Mouse (Mus musculus): ENCODE results near the gene Jak2. TPM values are rescaled to one million over a fixed set of nuclear protein-coding genes. Genes with fewer than 3 reads are reported as not detected.
A peak's percentile ranks its signal among the peaks of the same experiment; 100 is the strongest.

The Jak2 gene
- 7.0 and 8.8 TPM in 2 replicates for polyA plus RNA-seq (2015; fragmentation: Nextera tagmentation; extraction: Ambion mirVana)

GRCm38 (mm10) chr19:29251191-29251957 lies at the start of gene Jak2:
TSS of gene Jak2 (plus strand) at chr19:29251828.
- H3K4me3 ChIP-seq = peak within 1 kb of the TSS; percentile 95
- peak; percentile 95 for ATAC-seq (ENCODE audit: insufficient number of reproducible peaks, low FRiP score, low TSS enrichment, low read depth)
- no peaks in the 10 kb centered on the region for H3K36me3 ChIP-seq
- peaks cover 28% of the 10 kb centered on the region for H3K4me1 ChIP-seq
- H3K27ac ChIP-seq = peak within 1 kb of the TSS; percentile 96
- H3K9me3 ChIP-seq = no peaks in the 10 kb centered on the region
- no peaks in the 10 kb centered on the region for H3K27me3 ChIP-seq
- H3K9ac ChIP-seq = peak within 1 kb of the TSS; percentile 94
- peak within 1 kb of the TSS; percentile 76 for H3K4me2 ChIP-seq
- under 1% methylated on average over 79 of the region's 114 CpGs for WGBS

GRCm38 (mm10) chr19:29203337-29203736 lies 48.3 kb upstream of the Jak2 start:
- Histone ChIP-seq H3K4me3 (no peak overlapping the region), H3K4me1 (0 out of 2 replicates have a peak, but pooled peaks cover 4% of the 10 kb centered on the region), H3K27ac (no peak overlapping the region), H3K27me3 (no peaks in the 10 kb centered on the region), H3K4me2 (no peak overlapping the region), H3K9me3 (no peaks in the 10 kb centered on the region), H3K36me3 (no peaks in the 10 kb centered on the region), H3K9ac (no peak overlapping the region)
- 69% methylated on average over 2 of the region's 2 CpGs for WGBS
- no peak for ATAC-seq (ENCODE audit: insufficient number of reproducible peaks, low FRiP score, low TSS enrichment, low read depth)

GRCm38 (mm10) chr19:29204583-29204982 lies 47.0 kb upstream of the Jak2 start:
- H3K9ac ChIP-seq = no peak overlapping the region
- no peak overlapping the region for H3K27ac ChIP-seq
- H3K4me3 ChIP-seq = no peak overlapping the region
- no peaks in the 10 kb centered on the region for H3K9me3 ChIP-seq
- H3K4me1 ChIP-seq = 0 out of 2 replicates have a peak, but pooled peaks cover 4% of the 10 kb centered on the region
- no peaks in the 10 kb centered on the region for H3K27me3 ChIP-seq
- 63% methylated on average over 4 of the region's 4 CpGs for WGBS
- no peak overlapping the region for H3K4me2 ChIP-seq
- no peaks in the 10 kb centered on the region for H3K36me3 ChIP-seq
- ATAC-seq (ENCODE audit: insufficient number of reproducible peaks, low FRiP score, low TSS enrichment, low read depth) = no peak

- Histone ChIP-seq H3K9me3 (no peaks in the 10 kb centered on the region), H3K4me2 (no peak overlapping the region), H3K27me3 (no peaks in the 10 kb centered on the region), H3K36me3 (no peaks in the 10 kb centered on the region), H3K4me1 (0 out of 2 replicates have a peak, but pooled peaks cover 4% of the 10 kb centered on the region), H3K9ac (no peak overlapping the region), H3K4me3 (no peak overlapping the region), H3K27ac (no peak overlapping the region)
- ATAC-seq (ENCODE audit: insufficient number of reproducible peaks, low FRiP score, low TSS enrichment, low read depth) = no peak
- 58% methylated on average over 2 of the region's 2 CpGs for WGBS
These were observed 46.4 kb upstream of the Jak2 start for GRCm38 (mm10) chr19:29205267-29205666.

- no peaks in the 10 kb centered on the region for H3K27me3 ChIP-seq
- no peaks in the 10 kb centered on the region for H3K36me3 ChIP-seq
- no peak overlapping the region for H3K4me3 ChIP-seq
- no peaks in the 10 kb centered on the region for H3K9me3 ChIP-seq
- no peak overlapping the region for H3K9ac ChIP-seq
- no peak overlapping the region for H3K4me2 ChIP-seq
- H3K4me1 ChIP-seq = no peaks in the 10 kb centered on the region
- no peak for ATAC-seq (ENCODE audit: insufficient number of reproducible peaks, low FRiP score, low TSS enrichment, low read depth)
- no peak overlapping the region for H3K27ac ChIP-seq
- 79% methylated on average over 7 of the region's 7 CpGs for WGBS
These were observed 41.7 kb upstream of the Jak2 start for GRCm38 (mm10) chr19:29209898-29210297.

GRCm38 (mm10) chr19:29210319-29210718 lies 41.3 kb upstream of the Jak2 start:
- Histone ChIP-seq H3K27me3 (no peaks in the 10 kb centered on the region), H3K9ac (no peak overlapping the region), H3K4me2 (no peak overlapping the region), H3K27ac (no peak overlapping the region), H3K4me3 (no peak overlapping the region), H3K4me1 (no peaks in the 10 kb centered on the region), H3K9me3 (no peaks in the 10 kb centered on the region), H3K36me3 (no peaks in the 10 kb centered on the region)
- 90% methylated on average over 9 of the region's 9 CpGs for WGBS
- no peak for ATAC-seq (ENCODE audit: insufficient number of reproducible peaks, low FRiP score, low TSS enrichment, low read depth)

GRCm38 (mm10) chr19:29215811-29216509 lies 35.7 kb upstream of the Jak2 start:
- H3K9me3 ChIP-seq = no peaks in the 10 kb centered on the region
- H3K27me3 ChIP-seq = no peaks in the 10 kb centered on the region
- ATAC-seq (ENCODE audit: insufficient number of reproducible peaks, low FRiP score, low TSS enrichment, low read depth) = no peak
- H3K4me2 ChIP-seq = no peak overlapping the region
- no peak overlapping the region for H3K9ac ChIP-seq
- no peaks in the 10 kb centered on the region for H3K4me1 ChIP-seq
- H3K4me3 ChIP-seq = no peak overlapping the region
- 78% methylated on average over 8 of the region's 8 CpGs for WGBS
- no peaks in the 10 kb centered on the region for H3K36me3 ChIP-seq
- H3K27ac ChIP-seq = no peak overlapping the region

- no peak overlapping the region for H3K9ac ChIP-seq
These were observed 29.8 kb upstream of the Jak2 start for GRCm38 (mm10) chr19:29221867-29222266.

GRCm38 (mm10) chr19:29224968-29225367 lies 26.7 kb upstream of the Jak2 start:
- H3K4me3 ChIP-seq = no peak overlapping the region
- H3K36me3 ChIP-seq = no peaks in the 10 kb centered on the region
- H3K9me3 ChIP-seq = no peaks in the 10 kb centered on the region
- H3K4me1 ChIP-seq = no peaks in the 10 kb centered on the region
- H3K9ac ChIP-seq = no peak overlapping the region
- no peak for ATAC-seq (ENCODE audit: insufficient number of reproducible peaks, low FRiP score, low TSS enrichment, low read depth)
- no peak overlapping the region for H3K27ac ChIP-seq
- H3K27me3 ChIP-seq = no peaks in the 10 kb centered on the region
- no peak overlapping the region for H3K4me2 ChIP-seq

More at GRCm38 (mm10) chr19:29221867-29222266, 29.8 kb upstream of the Jak2 start:
- ATAC-seq (ENCODE audit: insufficient number of reproducible peaks, low FRiP score, low TSS enrichment, low read depth) = no peak
- Histone ChIP-seq H3K4me3 (no peak overlapping the region), H3K4me2 (no peak overlapping the region), H3K9me3 (no peaks in the 10 kb centered on the region), H3K27me3 (no peaks in the 10 kb centered on the region), H3K36me3 (no peaks in the 10 kb centered on the region), H3K27ac (no peak overlapping the region), H3K4me1 (no peaks in the 10 kb centered on the region)
- WGBS = 89% methylated on average over 4 of the region's 4 CpGs

- no peaks in the 10 kb centered on the region for H3K27me3 ChIP-seq
- ATAC-seq (ENCODE audit: insufficient number of reproducible peaks, low FRiP score, low TSS enrichment, low read depth) = no peak
- H3K4me1 ChIP-seq = no peaks in the 10 kb centered on the region
- H3K9ac ChIP-seq = no peak overlapping the region
- no peak overlapping the region for H3K4me3 ChIP-seq
- H3K4me2 ChIP-seq = no peak overlapping the region
- WGBS = 61% methylated on average over 1 of the region's 1 CpGs
- H3K9me3 ChIP-seq = no peaks in the 10 kb centered on the region
- H3K27ac ChIP-seq = no peak overlapping the region
- H3K36me3 ChIP-seq = no peaks in the 10 kb centered on the region
These were observed 24.6 kb upstream of the Jak2 start for GRCm38 (mm10) chr19:29226996-29227395.

GRCm38 (mm10) chr19:29227941-29228590 lies 23.6 kb upstream of the Jak2 start:
- Histone ChIP-seq H3K9me3 (no peaks in the 10 kb centered on the region), H3K4me1 (no peaks in the 10 kb centered on the region), H3K27me3 (no peaks in the 10 kb centered on the region), H3K27ac (no peak overlapping the region), H3K9ac (no peak overlapping the region), H3K36me3 (no peaks in the 10 kb centered on the region), H3K4me2 (no peak overlapping the region), H3K4me3 (no peak overlapping the region)
- 62% methylated on average over 9 of the region's 9 CpGs for WGBS
- no peak for ATAC-seq (ENCODE audit: insufficient number of reproducible peaks, low FRiP score, low TSS enrichment, low read depth)

GRCm38 (mm10) chr19:29228989-29229388 lies 22.6 kb upstream of the Jak2 start:
- Histone ChIP-seq H3K4me3 (no peak overlapping the region), H3K4me1 (no peaks in the 10 kb centered on the region), H3K27ac (no peak overlapping the region), H3K9me3 (no peaks in the 10 kb centered on the region), H3K36me3 (no peaks in the 10 kb centered on the region), H3K9ac (no peak overlapping the region), H3K4me2 (no peak overlapping the region), H3K27me3 (no peaks in the 10 kb centered on the region)
- ATAC-seq (ENCODE audit: insufficient number of reproducible peaks, low FRiP score, low TSS enrichment, low read depth) = no peak
- 63% methylated on average over 2 of the region's 2 CpGs for WGBS

Data from limb, embryonic 15.5 days (tissue).